Mouse (Mus musculus) T-helper 1 cell (primary cell): ENCODE results near the gene S100a13.

ENCODE experiments used
- in situ Hi-C: fragments of 300-600 bp; cut with MboI, MseI; formaldehyde crosslinking; loops from one replicate; pipeline ENCODE4 v1.15.1; 2025; ENCODE audit warnings: high pct_unique_total_duplicates

The S100a13 gene

DNA sequence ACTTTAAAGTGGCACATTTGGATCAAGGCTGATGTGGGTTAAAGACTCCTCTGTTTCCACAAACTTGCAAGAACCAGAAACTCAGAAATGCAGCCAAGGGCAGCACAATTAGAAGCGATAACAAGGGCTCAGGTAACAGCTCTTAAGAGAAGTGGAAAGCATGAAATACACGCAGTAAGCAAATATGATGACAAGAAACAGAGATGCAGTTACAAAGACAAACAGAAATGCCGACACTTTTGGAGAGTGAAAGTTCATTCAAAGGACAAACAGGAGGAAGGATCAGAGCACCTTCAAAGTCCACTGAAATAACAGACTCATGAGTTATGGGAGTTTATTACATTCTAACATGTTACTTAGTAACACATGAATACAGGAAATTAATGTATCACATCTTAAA, 7.9 kb upstream of the S100a13 start:
- in situ Hi-C loops, result no loop called here

DNA sequence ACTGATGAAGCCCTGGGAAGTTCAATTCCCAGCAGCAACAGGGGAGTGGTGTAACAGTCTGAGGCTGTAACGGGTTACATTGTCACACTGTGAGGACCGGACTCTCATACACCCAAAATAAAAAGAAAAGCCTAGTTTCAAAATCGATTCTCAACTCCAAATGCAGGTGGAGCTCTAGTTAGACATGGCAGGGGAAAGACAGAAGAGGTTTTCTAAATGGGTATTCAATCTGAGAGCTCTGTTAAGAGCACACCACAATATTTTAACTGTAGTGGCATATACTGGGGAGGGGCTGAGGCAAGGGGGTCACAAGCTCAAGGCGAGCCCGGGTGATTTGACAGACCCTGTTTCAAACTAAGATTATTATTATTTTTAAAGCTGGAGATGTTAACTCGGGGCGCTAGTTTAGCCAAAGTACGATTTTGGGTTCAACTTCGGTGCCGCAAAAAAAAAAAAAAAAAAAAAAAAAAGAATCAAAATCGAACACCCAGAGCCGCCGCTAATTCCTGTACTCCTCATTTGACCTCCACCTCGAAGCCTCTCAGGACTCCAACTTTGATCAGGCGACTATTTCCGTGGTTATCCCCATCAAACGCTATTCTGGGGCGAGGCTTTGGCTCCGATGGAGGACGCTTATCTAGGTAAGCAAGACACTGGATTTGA, 5.8 kb upstream of the S100a13 start:
- in situ Hi-C loops, result no loop called here

DNA sequence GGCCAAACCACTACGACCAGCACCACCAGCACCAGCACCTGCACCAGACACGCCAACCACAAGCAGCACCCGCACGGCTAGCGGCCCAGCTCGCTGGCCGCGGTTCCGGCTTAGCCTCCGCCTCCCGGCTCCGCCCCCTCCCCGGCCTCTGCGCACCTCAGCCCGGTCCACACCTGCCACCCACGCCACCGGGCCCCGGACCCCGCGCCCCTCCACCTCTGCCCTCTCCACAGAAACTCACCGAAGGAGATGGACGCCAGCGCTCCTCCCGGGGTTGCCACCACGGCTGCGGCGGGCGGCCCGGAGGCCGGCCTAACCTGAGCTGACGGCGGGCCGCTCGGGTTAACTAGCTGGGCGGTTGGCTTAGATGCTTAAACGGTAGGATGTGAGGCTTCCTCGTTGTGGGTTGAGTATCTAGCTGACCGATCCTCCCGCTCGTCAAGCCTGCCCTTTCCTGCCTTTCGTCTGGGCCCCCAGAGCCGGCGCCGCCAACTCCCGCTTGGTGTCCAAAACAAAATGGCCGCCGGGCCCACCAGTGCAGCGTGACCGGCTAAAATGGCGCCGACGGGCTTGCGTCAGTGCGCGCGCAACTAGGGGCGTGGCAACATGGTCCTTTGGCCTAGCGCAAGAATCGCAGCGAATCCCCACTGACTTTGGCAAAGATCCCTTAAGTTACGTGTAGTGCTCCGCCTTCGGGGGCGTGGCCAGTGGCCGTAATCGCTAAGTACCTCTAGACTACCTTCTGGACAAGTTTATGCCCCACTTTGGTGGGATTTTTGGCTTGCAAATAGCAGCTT, 5.1 kb upstream of the S100a13 start, which contains the start of gene Chtop:
Gene Chtop (minus strand): TSS at position 549 of the 797 bp plus-strand sequence.
- in situ Hi-C loops, result no loop called here

DNA sequence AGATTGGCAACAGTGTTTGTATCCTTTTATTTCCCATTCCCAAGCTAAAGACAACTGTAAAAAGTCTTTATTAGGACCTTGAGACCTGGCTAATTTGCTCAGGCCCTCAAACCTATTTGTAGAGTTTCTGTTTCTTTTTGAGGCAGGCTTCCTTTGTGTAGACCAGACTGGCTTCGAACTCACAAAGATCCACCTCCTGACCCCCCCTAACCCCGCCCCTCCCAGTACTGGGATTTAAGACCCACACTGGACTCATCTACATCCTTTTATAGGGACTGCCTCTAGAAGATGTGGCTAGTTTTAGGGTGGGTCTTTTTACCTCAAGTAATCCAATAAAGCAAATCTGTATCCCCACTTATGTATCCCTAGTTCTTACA, 4.5 kb upstream of the S100a13 start:
- in situ Hi-C loops, result no loop called here

DNA sequence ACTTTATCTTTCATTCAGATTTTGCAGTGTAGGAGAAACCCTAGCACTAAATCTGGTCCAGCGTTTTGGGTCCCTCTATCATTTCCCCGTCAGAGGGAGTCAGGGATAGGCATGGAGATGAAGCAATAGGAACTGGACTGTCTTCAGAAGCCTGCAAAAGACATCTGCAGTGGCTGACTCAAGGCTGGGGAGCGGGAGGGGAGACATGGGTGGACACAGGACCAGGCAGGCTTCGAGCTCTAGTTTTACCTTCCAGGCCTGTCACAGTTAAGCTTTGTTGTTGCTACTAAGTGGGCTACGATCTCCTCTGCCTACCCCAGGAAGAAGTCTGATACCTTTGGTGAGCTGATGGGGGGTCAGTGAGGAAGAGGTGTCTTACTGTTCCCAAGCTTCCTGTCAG, 2.0 kb upstream of the S100a13 start:
- in situ Hi-C loops, result no loop called here

DNA sequence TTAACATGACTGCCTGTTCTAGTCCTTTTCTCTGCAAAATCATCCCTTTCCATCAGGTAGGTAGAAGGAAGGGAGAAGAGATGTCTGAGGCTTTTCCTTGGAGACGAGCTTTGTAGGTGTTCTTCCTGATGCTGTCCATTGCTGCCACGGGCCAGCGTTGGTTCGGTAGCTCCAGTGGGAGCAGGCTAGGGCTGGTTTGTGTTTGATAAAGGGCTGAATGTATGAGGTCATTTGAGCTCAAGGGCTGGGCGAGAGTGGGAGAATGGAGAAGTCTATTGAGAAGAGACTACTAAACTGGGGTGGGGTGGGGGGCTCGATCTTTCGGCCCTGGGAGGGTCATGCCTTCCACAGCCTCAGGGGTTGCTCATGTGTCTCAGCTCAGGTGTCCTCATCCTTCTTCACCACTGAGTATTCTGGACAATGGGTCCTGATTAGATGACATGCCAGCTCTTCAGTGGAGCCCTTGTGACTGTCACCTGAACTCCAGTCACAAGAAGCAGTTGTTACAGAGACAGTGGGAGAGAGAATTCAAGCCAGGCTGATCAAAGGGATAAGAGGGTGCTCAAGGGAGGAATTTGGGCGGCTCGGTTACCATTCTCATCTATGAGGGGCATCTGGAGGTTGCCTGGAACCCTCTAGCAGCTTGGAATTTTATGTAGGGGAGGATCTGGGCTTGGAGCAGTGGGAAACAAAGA, 1.1 kb upstream of the S100a13 start:
- in situ Hi-C loops, result no loop called here

DNA sequence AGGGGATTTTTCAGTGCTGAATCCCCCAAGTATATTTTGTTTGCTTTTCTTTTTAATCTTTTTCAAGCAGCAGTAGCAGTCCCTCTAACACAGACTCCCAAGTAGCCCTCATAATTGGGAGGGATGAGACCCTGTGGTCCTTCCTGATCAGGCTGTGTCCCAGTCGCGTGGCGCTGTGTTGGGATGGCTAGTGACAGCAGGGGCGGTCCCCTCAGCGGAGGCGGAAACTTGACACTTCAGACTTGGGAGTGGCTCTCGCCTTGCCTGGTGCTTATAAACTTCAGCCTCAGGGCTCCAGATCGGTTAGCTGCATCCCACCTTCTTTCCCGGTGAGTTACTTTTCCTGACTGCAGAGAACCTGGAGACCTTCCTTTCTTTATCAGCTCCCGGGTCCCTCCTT, 456 bp downstream of the S100a13 start:
- in situ Hi-C loops, result loop anchor here (5.0 kb wide), 1 partner anchor 68 kb away; no protein-coding TSS in a partner anchor

DNA sequence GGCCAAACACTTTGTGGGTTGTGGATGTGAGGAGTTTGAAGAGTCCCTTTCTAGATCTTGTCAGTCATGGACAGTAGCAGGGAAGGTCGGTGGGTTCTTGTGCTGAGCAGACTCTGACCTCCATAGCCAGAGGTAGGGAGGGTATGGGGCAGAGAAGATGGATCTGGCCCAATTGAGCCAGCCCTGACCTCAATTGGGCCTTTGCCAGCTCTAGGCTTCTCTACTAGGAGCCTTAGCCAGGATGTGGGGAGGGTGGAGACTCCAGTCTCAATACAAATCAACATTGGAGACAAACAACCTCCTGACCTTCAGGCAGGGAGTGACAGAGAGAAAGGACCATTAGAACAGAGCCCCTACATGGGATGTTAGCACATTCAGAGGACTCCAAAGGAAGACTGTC, 1.0 kb downstream of the S100a13 start:
- in situ Hi-C loops, result loop anchor here (5.0 kb wide), 1 partner anchor 67 kb away; no protein-coding TSS in a partner anchor

DNA sequence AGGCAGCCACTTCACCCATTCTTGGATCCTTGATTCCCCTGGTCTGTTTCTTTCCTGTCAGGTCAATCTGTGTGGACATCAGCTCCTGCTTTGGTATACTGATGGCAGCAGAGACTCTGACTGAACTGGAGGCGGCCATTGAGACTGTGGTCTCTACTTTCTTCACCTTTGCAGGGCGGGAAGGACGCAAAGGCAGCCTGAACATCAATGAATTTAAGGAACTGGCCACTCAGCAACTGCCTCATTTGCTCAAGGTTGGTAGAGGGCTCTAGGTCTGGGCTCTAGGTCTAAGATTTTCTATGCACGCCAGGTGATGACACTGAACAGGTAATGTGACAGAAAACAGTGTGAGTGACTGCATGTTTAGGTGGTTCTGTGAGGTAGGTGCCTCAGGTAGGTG, 1.6 kb downstream of the S100a13 start:
- in situ Hi-C loops, result loop anchor here (5.0 kb wide), 1 partner anchor 67 kb away; no protein-coding TSS in a partner anchor

DNA sequence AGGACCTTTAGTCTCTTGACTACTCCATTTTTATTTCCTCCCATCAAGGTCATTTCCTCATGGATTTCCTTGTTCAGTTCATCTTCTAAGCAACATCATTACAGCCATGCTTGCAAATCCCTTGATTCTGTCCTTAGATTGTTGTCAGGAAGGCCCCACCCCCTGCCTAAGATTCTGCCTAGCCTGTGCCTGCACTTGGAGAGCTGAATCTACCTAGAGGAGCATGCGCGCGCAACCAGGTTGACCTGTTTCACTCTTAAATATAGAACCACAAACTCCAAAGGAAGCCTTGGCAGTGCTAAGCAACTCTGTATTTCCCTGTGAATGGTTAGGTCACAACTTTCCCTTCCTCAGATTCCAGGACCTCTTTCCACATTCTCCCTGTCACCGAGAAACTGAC, 3.5 kb downstream of the S100a13 start:
- in situ Hi-C loops, result loop anchor here (5.0 kb wide), 1 partner anchor 65 kb away; no protein-coding TSS in a partner anchor

DNA sequence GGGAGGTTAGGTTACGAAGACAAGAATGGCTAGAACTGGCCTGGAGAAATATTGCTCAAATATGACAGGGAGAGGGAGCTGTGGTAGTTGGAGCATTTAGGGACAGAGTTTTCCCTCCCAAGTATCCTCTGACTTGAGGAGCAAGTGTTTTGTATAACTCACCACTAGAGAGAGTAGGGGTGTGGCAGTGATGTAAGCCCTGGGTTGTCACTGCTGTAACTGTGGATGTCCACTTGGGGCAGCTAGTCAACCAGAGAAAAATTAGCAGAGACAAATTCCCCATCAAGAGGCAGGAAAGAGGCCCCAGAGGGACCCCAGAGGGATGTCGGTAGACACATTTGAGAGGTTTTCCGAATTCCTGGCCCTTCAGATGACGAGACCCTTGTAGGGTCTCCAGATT, 11.2 kb downstream of the S100a13 start:
- in situ Hi-C loops, result no loop called here

DNA sequence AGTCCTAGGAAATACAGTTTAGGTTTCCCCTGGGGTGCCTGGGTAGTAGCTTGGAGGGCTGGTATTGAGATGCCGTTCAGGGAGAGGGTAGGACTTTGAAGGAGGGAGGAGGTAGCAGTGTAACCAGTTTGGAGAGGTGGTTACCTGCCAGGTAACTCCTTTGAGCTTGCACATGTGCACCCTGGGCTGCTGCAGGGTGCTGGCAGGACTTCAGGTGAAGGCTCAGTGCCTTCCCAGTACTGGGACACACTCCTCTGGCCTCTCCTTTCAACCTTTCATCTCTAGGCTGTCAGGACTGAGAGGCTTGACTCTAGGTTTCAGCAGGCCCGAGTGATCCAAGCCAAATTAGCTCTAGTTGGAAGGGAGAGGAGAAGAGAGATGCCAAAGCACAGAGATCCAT, 11.8 kb downstream of the S100a13 start:
- in situ Hi-C loops, result no loop called here

DNA sequence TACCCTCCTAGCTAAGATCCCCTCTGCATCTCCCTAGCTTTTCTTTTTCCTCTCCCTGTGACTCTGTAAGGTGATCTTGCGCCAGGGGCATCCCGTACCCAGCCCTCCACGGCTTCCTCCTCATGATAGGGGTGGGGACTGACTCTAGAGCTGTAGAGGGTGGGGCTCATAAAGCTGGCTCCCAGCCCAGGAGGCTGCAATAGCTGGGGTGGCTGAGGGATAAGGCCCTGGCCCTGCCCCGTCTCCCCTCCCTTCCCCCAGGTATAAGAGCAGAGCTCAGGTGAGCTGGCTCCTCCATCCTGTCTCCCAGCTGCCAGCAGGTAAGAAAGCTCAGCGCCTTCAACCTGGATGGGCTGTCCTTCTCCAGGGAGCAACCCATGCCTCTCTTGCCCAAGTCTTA, 12.3 kb downstream of the S100a13 start, which contains the start of gene S100a14:
Gene S100a14 (plus strand): TSS at position 277 of the 400 bp plus-strand sequence.
- in situ Hi-C loops, result no loop called here

DNA sequence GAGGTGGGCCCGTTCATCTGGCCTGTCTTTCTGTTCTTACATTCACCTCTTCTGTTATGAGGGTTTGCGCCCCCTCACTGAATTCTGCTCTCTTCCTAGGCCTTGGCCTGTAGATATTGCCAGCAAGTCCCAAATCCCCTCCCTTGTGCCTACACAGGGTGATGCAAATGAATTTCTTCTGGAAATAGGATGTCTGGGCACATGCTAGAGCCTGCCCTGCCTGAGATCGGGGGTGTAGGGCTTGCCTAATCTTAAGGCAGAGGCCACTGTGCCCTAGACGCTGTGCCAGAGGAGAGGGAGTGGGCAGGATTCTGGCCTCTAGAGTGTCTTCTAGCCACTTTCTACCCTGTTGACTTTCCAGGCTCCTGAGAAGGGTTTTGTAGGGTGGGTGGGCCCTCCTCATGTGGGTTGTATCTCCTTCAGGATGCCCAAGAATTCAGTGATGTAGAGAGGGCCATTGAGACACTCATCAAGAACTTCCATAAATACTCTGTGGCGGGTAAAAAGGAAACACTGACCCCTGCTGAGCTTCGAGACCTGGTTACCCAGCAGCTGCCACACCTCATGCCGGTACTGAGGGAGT, 13.1 kb downstream of the S100a13 start:
- in situ Hi-C loops, result no loop called here

DNA sequence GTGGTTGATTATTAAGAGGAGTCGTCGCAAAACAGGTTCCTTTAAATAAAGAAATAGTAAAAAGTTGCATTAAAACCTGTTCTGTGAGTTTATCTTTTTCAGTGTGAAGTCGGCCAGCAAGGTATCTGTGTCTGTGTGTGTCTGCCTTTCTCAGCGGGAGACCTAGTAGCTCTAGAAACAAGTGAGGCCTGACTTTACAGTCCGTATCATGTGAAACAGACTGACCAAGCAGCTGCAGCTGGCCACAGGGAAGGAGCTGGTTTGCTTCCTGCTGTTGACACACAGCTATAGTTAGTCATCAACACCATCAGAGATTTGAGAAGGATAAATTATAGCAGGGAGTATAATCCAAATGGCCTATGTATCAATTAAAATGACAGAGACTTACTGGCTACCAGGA, 17.5 kb downstream of the S100a13 start:
- in situ Hi-C loops, result no loop called here

DNA sequence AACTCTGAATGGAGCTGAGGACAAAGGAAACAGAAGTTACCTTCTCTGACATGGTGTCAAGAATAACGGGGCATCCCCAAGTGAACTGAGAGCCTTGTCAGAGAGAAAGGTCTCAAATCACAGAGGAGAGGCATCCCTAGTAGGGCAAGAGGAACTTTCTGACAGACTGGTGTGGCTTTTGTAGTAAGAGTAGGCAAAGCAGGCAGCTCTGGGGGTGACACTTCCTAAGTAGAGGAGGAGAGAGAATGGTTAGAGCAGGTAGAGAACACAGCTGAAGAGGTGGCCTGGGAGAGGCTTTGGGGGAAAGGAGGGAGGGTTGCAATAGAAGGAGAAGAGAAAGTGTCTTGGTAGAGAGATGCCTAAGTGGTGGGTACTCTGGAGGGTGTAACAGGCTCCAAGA, 21.2 kb downstream of the S100a13 start:
- in situ Hi-C loops, result no loop called here

DNA sequence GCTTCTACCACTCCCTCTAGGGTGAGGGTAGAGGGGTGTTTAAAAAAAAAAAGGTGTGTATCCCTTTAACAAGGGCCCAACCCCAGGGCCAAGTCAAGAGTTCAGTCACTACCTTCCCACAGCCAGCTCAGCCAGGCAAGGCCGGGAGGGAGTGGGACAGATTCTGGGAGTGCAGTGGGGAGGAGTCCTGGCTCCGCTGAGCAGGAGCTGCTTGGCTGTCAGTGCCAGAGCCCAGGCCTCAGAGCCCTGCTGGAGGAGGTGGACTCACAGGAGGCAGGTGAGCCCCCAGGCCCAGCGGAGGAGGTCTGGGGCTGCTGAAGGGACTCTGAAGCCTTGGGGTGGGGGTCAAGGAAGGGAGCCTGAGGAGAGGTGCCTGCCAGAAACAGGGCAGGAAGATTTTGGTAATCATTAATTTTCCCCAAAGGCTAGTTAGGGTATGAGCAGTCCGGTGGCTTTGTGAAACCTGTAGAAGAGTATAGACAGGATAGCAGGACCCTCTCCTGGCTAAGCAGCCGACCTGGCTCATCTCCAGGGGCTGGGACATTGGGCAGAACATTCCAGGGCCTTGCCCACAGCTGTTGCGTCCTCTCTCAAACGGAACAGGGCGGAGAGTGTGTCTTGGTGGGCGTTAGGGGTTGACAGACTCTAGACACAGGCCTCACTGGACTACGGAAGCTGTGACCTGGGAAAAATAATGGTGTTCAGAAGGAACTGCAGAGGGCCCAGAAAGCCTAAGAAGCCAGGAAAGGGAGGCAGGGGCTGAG, 23.1 kb downstream of the S100a13 start, which contains the start of gene S100a16:
Gene S100a16 (plus strand): TSS at position 114 of the 764 bp plus-strand sequence.
- in situ Hi-C loops, result no loop called here

DNA sequence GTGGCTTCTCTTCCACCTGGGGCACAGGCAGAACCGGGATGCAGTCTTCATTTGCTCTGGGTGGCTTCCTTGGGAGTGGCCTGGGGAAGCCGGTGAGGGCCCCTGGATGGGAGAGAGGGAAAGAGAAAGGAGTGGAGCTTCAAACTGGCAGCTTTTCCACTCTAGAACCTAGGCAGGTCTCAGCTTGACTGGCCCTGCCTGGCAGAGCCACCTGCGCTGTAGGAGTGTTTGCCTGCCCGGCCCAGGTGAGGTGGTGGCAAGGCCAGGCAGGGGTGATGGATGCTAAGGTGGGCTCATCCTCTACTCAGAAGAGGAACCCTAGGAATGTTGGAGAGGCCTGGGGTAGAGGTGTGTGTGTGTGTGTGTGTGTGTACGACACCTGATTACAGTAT, 23.7 kb downstream of the S100a13 start:
- in situ Hi-C loops, result no loop called here

DNA sequence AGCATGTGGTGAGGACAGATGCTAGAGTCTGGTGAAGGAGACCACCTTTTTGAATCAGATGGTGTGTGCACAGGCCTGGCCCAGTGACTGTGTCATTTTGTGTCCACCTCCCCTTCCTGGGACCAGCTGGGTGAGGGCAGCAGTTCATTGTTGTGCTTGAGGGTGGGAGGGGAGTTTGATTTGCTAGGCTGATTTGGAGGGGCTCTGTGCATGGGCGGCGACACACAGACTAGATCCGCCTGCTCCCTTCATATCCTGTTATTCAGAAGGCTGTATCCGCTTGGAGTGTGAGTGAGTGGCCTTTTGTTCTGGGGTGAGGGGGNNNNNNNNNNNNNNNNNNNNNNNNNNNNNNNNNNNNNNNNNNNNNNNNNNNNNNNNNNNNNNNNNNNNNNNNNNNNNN, 26.7 kb downstream of the S100a13 start:
- in situ Hi-C loops, result no loop called here

DNA sequence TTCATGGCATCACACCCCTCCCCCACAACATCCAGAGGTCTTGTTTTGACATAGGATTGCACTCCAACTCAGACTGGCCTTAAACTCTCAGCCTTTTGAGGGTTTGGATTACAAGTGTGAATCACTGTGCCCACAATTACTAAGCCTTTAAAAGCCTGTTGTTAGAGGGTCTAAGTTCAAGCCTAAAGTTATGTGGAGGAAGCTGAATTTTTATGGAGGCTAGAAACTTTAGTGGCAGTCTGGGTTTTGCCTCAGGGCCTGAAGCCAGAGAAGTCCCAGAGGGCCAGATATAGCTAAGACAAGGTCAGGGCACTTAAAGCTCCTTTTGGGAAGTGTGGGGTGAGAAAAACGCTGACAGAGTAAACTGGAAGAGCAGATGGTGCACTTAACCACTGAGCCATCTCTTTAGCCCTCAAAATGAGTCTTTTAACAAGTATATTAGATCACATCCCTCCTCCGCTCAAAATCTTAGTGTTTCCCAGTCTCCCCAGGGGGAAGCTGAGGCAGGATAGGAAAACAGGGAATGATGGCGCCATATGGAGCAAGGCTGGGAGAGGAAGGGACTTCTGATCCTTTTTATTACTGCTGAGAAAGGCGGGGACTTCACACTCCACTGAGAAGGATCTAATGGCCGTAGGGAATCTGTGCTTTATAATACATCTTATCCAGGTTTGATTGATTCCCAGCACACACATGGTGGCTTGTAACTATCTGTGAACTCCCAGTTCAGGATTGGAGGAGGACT, 35.6 kb downstream of the S100a13 start:
- in situ Hi-C loops, result no loop called here
